Mouse (Mus musculus) heart, adult 2 months (tissue): ENCODE data around the gene Lce1i. TPM values are rescaled to one million over a fixed set of nuclear protein-coding genes. Genes with fewer than 3 reads are reported as not detected.
"Not testable (repeated sequence)": the region's sequence is repeated elsewhere in the genome, so short reads cannot be mapped to it uniquely, and the experiment has no call there.

Experiments
- DNase-seq, 2 experiments: peaks; one replicate each; pipeline ENCODE4 v3.0.0; 2021
- H3K27ac ChIP-seq: fragments of 200-600 bp; 2 replicates; pipeline ENCODE4 v1.8.1; 2022
- H3K27me3 ChIP-seq: fragments of 200-500 bp; 2 replicates; pipeline ENCODE4 v1.6.1; 2012; ENCODE audit warnings: mild to moderate bottlenecking, low read length, inconsistent platforms, mixed read lengths; ENCODE audit not compliant: control insufficient read depth, insufficient read depth
- H3K36me3 ChIP-seq: fragments of 200-500 bp; 2 replicates; pipeline ENCODE4 v1.6.1; 2012; ENCODE audit warnings: low read length, inconsistent platforms; ENCODE audit not compliant: control insufficient read depth, insufficient read depth
- H3K4me1 ChIP-seq: fragments of 200-500 bp; 2 replicates; pipeline ENCODE4 v1.6.1; 2011; ENCODE audit warnings: low read length; ENCODE audit not compliant: control insufficient read depth, insufficient read depth
- H3K4me3 ChIP-seq: fragments of 200-600 bp; 2 replicates; pipeline ENCODE4 v1.8.1; 2022
- H3K79me2 ChIP-seq: fragments of 200-500 bp; replicated peaks from 2 replicates; pipeline ENCODE4 v1.6.1; 2012; ENCODE audit warnings: mild to moderate bottlenecking, inconsistent platforms, low read length, moderate library complexity, mixed read lengths; ENCODE audit not compliant: control insufficient read depth, insufficient read depth
- H3K9ac ChIP-seq: fragments of 200-500 bp; 2 replicates; pipeline ENCODE4 v1.6.1; 2012; ENCODE audit warnings: low read depth, mild to moderate bottlenecking, control low read depth, inconsistent platforms, low read length, mixed read lengths
- CTCF ChIP-seq: fragments of 200-600 bp; IDR thresholded peaks from 2 replicates; pipeline ENCODE4 v1.8.1; 2022; ENCODE audit warnings: antibody characterized with exemption, mild to moderate bottlenecking, moderate library complexity
- EP300 ChIP-seq: fragments of 200-500 bp; IDR thresholded peaks from 2 replicates; pipeline ENCODE4 v1.6.1; 2011; ENCODE audit warnings: low read depth, low read length, control low read depth; ENCODE audit not compliant: insufficient read depth
- POLR2A ChIP-seq: fragments of 200-500 bp; IDR thresholded peaks from 2 replicates; pipeline ENCODE4 v1.6.1; 2011; ENCODE audit warnings: mild to moderate bottlenecking, low read depth, low read length, control low read depth; ENCODE audit not compliant: insufficient read depth
- WGBS: fragments of 180-500 bp; shearing (Covaris S2); methylation state at CpG from one replicate; pipeline ENCODE4 v1.1.7; 2018; 5-methylcytosine and 5-hydroxymethylcytosine counted together
- intact Hi-C: fragments of 180-260 bp; cut with DNase I; formaldehyde crosslinking; loops from one replicate; pipeline ENCODE4 v1.15.1; 2025
- long read RNA-seq: library from polyadenylated mRNA; stranded (forward); transcript quantifications from one replicate; pipeline ENCODE4 v2.0.0, GENCODE M21; 2021
- polyA plus RNA-seq: library from polyadenylated mRNA; depleted of rRNA; stranded (reverse); fragments of >200 nt; gene quantifications from 2 replicates; pipeline ENCODE4 v1.2.3, GENCODE M21; 2012; rRNA removed
- total RNA-seq, 2 experiments: library from RNA; stranded (reverse); gene quantifications; 2 replicates each; pipeline ENCODE4 v1.2.3; 2021

The Lce1i gene
- total RNA-seq (not detected), polyA plus RNA-seq (not detected in 2 replicates)
- long read RNA-seq = 0 reads

DNA sequence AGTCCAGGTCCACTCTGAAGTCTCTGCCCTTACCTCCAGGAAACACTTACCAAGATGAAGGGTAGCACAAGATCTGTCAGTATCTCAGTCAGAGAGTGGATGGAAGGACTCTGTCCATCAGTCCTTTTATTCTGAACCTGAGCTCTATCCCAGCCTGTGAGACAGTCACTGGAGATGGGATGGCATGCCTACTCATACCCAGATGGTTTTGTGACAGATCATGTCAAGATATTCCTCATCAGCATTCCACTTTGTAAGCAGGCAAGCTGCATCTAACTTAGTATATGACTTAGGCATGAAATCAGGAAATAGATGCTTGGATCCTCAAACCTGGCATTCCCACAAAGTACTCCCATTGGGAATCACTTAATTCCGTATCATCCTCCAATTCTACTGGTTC, at the start of gene Lce1i:
TSS of gene Lce1i (minus strand) at position 101 of the 400 bp plus-strand sequence.
- Histone ChIP-seq H3K4me3 (no peak within 1 kb of the TSS), H3K79me2 (no peaks in the 10 kb centered on the region), H3K36me3 (no peaks in the 10 kb centered on the region), H3K4me1 (no peaks in the 10 kb centered on the region), H3K27ac (no peak within 1 kb of the TSS), H3K27me3 (no peaks in the 10 kb centered on the region), H3K9ac (no peak within 1 kb of the TSS)
- WGBS = 47% methylated on average over 1 of the region's 1 CpGs
- DNase-seq = no peak
- intact Hi-C loops = no loop called here
- no peak for TF ChIP-seq CTCF
- no peak for TF ChIP-seq EP300
- no peak for TF ChIP-seq POLR2A

GRCm38 (mm10) chr3:92827108-92827507, 48.4 kb upstream of the Lce1i start, which contains the start of gene Kprp:
Gene Kprp (minus strand): TSS chr3:92827247.
- Histone ChIP-seq H3K4me1 (no peaks in the 10 kb centered on the region), H3K36me3 (no peaks in the 10 kb centered on the region), H3K27me3 (no peaks in the 10 kb centered on the region), H3K27ac (no peak within 1 kb of the TSS), H3K79me2 (no peaks in the 10 kb centered on the region), H3K9ac (no peak within 1 kb of the TSS), H3K4me3 (no peak within 1 kb of the TSS)
- intact Hi-C loops = no loop called here
- TF ChIP-seq CTCF = no peak
- no peak for TF ChIP-seq EP300
- TF ChIP-seq POLR2A = no peak
- 3% methylated on average over 1 of the region's 1 CpGs for WGBS
- no peak for DNase-seq

DNA sequence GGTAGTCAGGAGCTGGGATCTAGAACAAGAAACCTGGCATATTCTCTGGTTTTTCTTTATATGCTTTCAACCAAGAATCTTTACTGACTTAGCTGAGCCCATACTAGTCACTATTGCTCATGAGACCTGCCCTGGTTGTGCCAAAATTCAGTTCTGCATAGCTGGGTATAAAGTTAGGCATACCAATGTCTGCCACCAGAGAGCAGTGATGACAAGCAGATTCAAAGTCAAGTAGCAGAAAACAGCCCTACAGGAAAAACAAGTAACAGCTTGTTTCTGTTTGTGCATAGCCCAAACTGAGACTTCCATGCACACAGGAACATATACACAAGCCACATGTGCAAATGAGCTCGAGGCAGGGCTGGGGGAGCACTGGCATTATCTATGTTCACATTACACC, 47.1 kb upstream of the Lce1i start:
- DNase-seq = no peak
- no peak overlapping the region for H3K9ac ChIP-seq
- no peaks in the 10 kb centered on the region for H3K79me2 ChIP-seq
- intact Hi-C loops = no loop called here
- H3K36me3 ChIP-seq = no peaks in the 10 kb centered on the region
- no peak overlapping the region for H3K27ac ChIP-seq
- 6% methylated on average over 1 of the region's 1 CpGs for WGBS
- no peaks in the 10 kb centered on the region for H3K27me3 ChIP-seq
- no peak for TF ChIP-seq POLR2A
- TF ChIP-seq CTCF = no peak
- TF ChIP-seq EP300 = no peak
- no peaks in the 10 kb centered on the region for H3K4me1 ChIP-seq
- no peak overlapping the region for H3K4me3 ChIP-seq

- intact Hi-C loops, H3K4me3 ChIP-seq, DNase-seq, H3K36me3 ChIP-seq, H3K4me1 ChIP-seq, H3K79me2 ChIP-seq, H3K27me3 ChIP-seq, H3K9ac ChIP-seq, H3K27ac ChIP-seq: not testable (repeated sequence)
- WGBS = 80% methylated on average over 2 of the region's 2 CpGs
These were observed 37.3 kb upstream of the Lce1i start for GRCm38 (mm10) chr3:92816036-92816435.

DNA sequence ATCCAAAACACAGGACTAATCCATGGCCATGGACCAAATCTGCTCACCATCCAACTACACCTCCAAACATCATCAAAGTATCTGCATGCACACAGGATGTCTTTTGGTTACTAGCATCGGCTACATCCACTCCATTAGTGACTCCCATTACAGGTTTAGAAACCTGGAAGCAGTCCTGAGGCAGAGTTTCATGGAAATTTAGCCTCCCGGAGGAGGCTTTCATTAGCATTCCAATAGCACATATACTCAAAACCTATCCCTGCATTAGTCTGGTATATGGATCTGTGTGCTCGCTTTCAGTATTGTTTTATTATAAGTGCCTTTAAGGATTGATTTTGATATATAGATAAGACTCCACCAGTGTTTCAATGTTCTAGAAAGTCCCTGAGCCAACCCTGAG, 36.9 kb upstream of the Lce1i start:
- Histone ChIP-seq H3K27ac (no peak overlapping the region), H3K79me2 (no peaks in the 10 kb centered on the region), H3K36me3 (no peaks in the 10 kb centered on the region), H3K9ac (no peak overlapping the region), H3K4me1 (no peaks in the 10 kb centered on the region), H3K27me3 (no peaks in the 10 kb centered on the region), H3K4me3 (no peak overlapping the region)
- TF ChIP-seq CTCF = no peak
- TF ChIP-seq POLR2A = no peak
- no peak for TF ChIP-seq EP300
- 78% methylated on average over 3 of the region's 3 CpGs for WGBS
- no peak for DNase-seq
- intact Hi-C loops = no loop called here

- no peaks in the 10 kb centered on the region for H3K36me3 ChIP-seq
- H3K4me3 ChIP-seq = no peak within 1 kb of the TSS
- H3K27me3 ChIP-seq = no peaks in the 10 kb centered on the region
- DNase-seq = no peak
- no peaks in the 10 kb centered on the region for H3K4me1 ChIP-seq
- no peak within 1 kb of the TSS for H3K27ac ChIP-seq
- intact Hi-C loops = no loop called here
- no peak for TF ChIP-seq EP300
- no peak for TF ChIP-seq POLR2A
- no peak for TF ChIP-seq CTCF
- H3K79me2 ChIP-seq = no peaks in the 10 kb centered on the region
- no peak within 1 kb of the TSS for H3K9ac ChIP-seq
These were observed 29.1 kb upstream of the Lce1i start, which contains the start of gene Lce1k for GRCm38 (mm10) chr3:92807791-92808190. Gene Lce1k (minus strand): TSS chr3:92807891.
